Mouse (Mus musculus): Measurements from ENCODE around the gene Apbb2. TPM values are rescaled to one million over a fixed set of nuclear protein-coding genes. Genes with fewer than 3 reads are reported as not detected.

Apbb2 gene
- polyA plus RNA-seq, 1 experiment = 36.1 TPM

DNA sequence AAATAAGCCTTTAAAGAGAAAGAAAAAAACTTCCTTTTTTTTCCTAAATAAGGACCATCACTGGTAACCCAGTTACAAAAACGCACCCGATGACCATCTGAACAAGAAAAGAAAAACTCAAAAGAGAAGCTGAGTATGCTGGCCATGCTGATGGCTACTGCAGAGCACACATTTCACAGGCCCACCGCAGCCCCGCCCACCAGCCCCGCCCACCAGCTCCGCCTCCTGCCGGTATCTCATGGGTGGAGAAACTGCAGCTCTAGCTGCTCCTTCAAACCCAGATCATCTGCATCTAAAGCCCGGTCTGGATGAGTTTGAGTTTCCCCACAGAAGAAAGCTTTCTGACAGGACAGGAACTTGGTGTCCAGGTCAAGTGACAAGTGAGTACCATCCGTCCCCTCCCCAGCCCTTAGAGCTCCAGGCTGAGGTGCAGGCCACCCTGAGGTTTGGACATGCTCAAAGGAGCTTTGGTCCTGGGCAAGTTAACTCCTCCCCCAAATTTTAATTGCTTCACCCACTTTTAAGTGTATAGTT is 16.2 kb downstream of the Apbb2 start:
- 42% methylated on average over 9 of the region's 9 CpGs for WGBS
- no peak overlapping the region for H3K4me3 ChIP-seq (replicated peaks; ENCODE audit: insufficient read depth, low read depth, low read length)
- peaks cover 11% of the 10 kb centered on the region for H3K4me1 ChIP-seq (ENCODE audit: control insufficient read depth, insufficient read depth, low read length)
- no peaks in the 10 kb centered on the region for H3K27me3 ChIP-seq (ENCODE audit: control insufficient read depth, insufficient read depth, low read length)
- TF ChIP-seq CTCF (IDR thresholded peaks at IDR 0.05; ENCODE audit: borderline replicate concordance, insufficient read depth, low read depth, low read length) (no peak), POLR2A (IDR thresholded peaks at IDR 0.05; ENCODE audit: borderline replicate concordance, insufficient read depth, low read length) (no peak)
- no peak for DNase-seq
- H3K27ac ChIP-seq (ENCODE audit: insufficient read depth, low read length) = no peak overlapping the region

DNA sequence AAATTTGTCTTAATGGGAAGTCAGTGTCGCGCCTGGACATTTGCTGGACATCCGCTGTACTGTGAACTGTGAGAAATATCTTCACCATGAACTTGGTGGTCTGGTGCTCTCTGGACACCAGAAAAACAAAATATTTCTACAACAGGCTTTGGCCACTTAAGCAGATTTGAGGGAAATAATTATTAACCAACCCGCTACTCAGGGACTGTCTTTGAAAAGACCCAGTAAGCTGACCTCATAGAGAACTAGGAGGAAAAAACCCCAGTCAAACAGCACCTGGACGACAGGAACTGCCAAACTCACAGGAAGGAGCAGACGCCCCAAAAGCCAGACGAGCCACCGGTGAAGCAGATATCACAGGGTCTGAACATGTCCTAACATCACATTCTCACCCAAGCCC is 18.2 kb downstream of the Apbb2 start:
- no peak overlapping the region for H3K27ac ChIP-seq (ENCODE audit: insufficient read depth, low read length)
- peaks cover 9% of the 10 kb centered on the region for H3K4me1 ChIP-seq (ENCODE audit: control insufficient read depth, insufficient read depth, low read length)
- no peaks in the 10 kb centered on the region for H3K27me3 ChIP-seq (ENCODE audit: control insufficient read depth, insufficient read depth, low read length)
- H3K4me3 ChIP-seq (replicated peaks; ENCODE audit: insufficient read depth, low read depth, low read length) = no peak overlapping the region
- no peak for TF ChIP-seq CTCF (IDR thresholded peaks at IDR 0.05; ENCODE audit: borderline replicate concordance, insufficient read depth, low read depth, low read length)
- TF ChIP-seq POLR2A (IDR thresholded peaks at IDR 0.05; ENCODE audit: borderline replicate concordance, insufficient read depth, low read length) = no peak
- no peak for DNase-seq
- 76% methylated on average over 8 of the region's 8 CpGs for WGBS

GRCm38 (mm10) chr5:66599888-66600287 is 18.7 kb downstream of the Apbb2 start:
- DNase-seq = no peak
- H3K27me3 ChIP-seq (ENCODE audit: control insufficient read depth, insufficient read depth, low read length) = no peaks in the 10 kb centered on the region
- TF ChIP-seq POLR2A (IDR thresholded peaks at IDR 0.05; ENCODE audit: borderline replicate concordance, insufficient read depth, low read length) = no peak
- no peak for TF ChIP-seq CTCF (IDR thresholded peaks at IDR 0.05; ENCODE audit: borderline replicate concordance, insufficient read depth, low read depth, low read length)
- peaks cover 5% of the 10 kb centered on the region for H3K4me1 ChIP-seq (ENCODE audit: control insufficient read depth, insufficient read depth, low read length)
- no peak overlapping the region for H3K4me3 ChIP-seq (replicated peaks; ENCODE audit: insufficient read depth, low read depth, low read length)
- no peak overlapping the region for H3K27ac ChIP-seq (ENCODE audit: insufficient read depth, low read length)
- WGBS = 86% methylated on average over 9 of the region's 9 CpGs

- 72% methylated on average over 3 of the region's 3 CpGs for WGBS
Measured at GRCm38 (mm10) chr5:66596296-66596695, 22.3 kb downstream of the Apbb2 start.

DNA sequence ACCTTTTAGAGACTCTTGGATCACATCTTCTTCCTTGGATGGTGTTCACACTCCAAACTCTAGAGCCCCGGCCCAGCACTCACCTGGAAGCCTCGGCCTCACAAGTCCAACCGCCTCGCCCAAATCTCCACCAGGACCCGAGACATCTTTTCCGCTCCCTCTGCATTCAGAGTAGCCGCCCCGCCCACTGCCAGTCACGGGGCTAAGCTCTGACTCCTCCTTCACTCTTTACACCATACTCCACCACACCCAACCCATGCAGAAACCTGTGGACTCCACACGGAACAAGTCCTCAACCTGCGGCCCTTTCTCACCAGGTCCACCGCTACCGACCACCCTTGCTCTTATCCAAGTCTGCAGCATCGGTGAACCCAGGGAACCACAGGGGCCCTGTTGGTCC is 23.7 kb downstream of the Apbb2 start:
- 89% methylated on average over 14 of the region's 14 CpGs for WGBS
- DNase-seq = no peak
- no peak overlapping the region for H3K27ac ChIP-seq (ENCODE audit: insufficient read depth, low read length)
- no peak for TF ChIP-seq POLR2A (IDR thresholded peaks at IDR 0.05; ENCODE audit: borderline replicate concordance, insufficient read depth, low read length)
- no peak for TF ChIP-seq CTCF (IDR thresholded peaks at IDR 0.05; ENCODE audit: borderline replicate concordance, insufficient read depth, low read depth, low read length)
- H3K4me3 ChIP-seq (replicated peaks; ENCODE audit: insufficient read depth, low read depth, low read length) = no peak overlapping the region
- peaks cover 14% of the 10 kb centered on the region for H3K4me1 ChIP-seq (ENCODE audit: control insufficient read depth, insufficient read depth, low read length)
- H3K27me3 ChIP-seq (ENCODE audit: control insufficient read depth, insufficient read depth, low read length) = no peaks in the 10 kb centered on the region

More at GRCm38 (mm10) chr5:66596296-66596695, 22.3 kb downstream of the Apbb2 start:
- Histone ChIP-seq H3K4me1 (ENCODE audit: control insufficient read depth, insufficient read depth, low read length) (peaks cover 10% of the 10 kb centered on the region), H3K27me3 (ENCODE audit: control insufficient read depth, insufficient read depth, low read length) (no peaks in the 10 kb centered on the region), H3K27ac (ENCODE audit: insufficient read depth, low read length) (no peak overlapping the region), H3K4me3 (replicated peaks; ENCODE audit: insufficient read depth, low read depth, low read length) (no peak overlapping the region)
- no peak for TF ChIP-seq CTCF (IDR thresholded peaks at IDR 0.05; ENCODE audit: borderline replicate concordance, insufficient read depth, low read depth, low read length)
- no peak for TF ChIP-seq POLR2A (IDR thresholded peaks at IDR 0.05; ENCODE audit: borderline replicate concordance, insufficient read depth, low read length)
- no peak for DNase-seq

GRCm38 (mm10) chr5:66586236-66586745 is 32.3 kb downstream of the Apbb2 start:
- Histone ChIP-seq H3K27ac (ENCODE audit: insufficient read depth, low read length) (no peak overlapping the region), H3K4me1 (ENCODE audit: control insufficient read depth, insufficient read depth, low read length) (peaks cover 4% of the 10 kb centered on the region), H3K27me3 (ENCODE audit: control insufficient read depth, insufficient read depth, low read length) (no peaks in the 10 kb centered on the region), H3K4me3 (replicated peaks; ENCODE audit: insufficient read depth, low read depth, low read length) (no peak overlapping the region)
- TF ChIP-seq POLR2A (IDR thresholded peaks at IDR 0.05; ENCODE audit: borderline replicate concordance, insufficient read depth, low read length) = no peak
- no peak for TF ChIP-seq CTCF (IDR thresholded peaks at IDR 0.05; ENCODE audit: borderline replicate concordance, insufficient read depth, low read depth, low read length)
- 74% methylated on average over 6 of the region's 6 CpGs for WGBS
- no peak for DNase-seq

DNA sequence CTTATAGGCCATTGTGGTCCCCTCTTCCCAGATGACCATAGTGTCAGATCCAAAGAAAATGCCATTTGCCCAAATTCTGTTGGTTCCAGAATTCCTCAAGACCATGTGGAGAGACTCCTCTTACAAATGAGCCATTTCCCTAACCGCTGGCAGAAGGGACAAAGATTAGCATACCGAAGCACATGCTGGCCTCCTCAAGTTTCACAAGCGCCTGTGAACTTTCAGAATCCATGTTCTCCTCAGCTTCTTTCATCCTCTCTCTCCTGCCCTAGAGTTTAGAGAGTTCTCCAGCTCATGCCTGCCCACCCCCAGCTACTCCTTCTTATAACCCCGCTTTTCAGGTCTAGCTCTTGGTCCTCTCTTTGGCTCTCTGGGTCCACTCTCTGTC is 35.6 kb downstream of the Apbb2 start:
- no peaks in the 10 kb centered on the region; the same call in 1 of the 2 replicates for H3K4me1 ChIP-seq (ENCODE audit: control insufficient read depth, insufficient read depth, low read length)
- TF ChIP-seq CTCF (IDR thresholded peaks at IDR 0.05; ENCODE audit: borderline replicate concordance, insufficient read depth, low read depth, low read length) (no peak), POLR2A (IDR thresholded peaks at IDR 0.05; ENCODE audit: borderline replicate concordance, insufficient read depth, low read length) (no peak)
- H3K27me3 ChIP-seq (ENCODE audit: control insufficient read depth, insufficient read depth, low read length) = no peaks in the 10 kb centered on the region
- no peak overlapping the region for H3K4me3 ChIP-seq (replicated peaks; ENCODE audit: insufficient read depth, low read depth, low read length)
- no peak for DNase-seq
- no peak overlapping the region for H3K27ac ChIP-seq (ENCODE audit: insufficient read depth, low read length)
- WGBS = 90% methylated on average over 4 of the region's 4 CpGs

DNA sequence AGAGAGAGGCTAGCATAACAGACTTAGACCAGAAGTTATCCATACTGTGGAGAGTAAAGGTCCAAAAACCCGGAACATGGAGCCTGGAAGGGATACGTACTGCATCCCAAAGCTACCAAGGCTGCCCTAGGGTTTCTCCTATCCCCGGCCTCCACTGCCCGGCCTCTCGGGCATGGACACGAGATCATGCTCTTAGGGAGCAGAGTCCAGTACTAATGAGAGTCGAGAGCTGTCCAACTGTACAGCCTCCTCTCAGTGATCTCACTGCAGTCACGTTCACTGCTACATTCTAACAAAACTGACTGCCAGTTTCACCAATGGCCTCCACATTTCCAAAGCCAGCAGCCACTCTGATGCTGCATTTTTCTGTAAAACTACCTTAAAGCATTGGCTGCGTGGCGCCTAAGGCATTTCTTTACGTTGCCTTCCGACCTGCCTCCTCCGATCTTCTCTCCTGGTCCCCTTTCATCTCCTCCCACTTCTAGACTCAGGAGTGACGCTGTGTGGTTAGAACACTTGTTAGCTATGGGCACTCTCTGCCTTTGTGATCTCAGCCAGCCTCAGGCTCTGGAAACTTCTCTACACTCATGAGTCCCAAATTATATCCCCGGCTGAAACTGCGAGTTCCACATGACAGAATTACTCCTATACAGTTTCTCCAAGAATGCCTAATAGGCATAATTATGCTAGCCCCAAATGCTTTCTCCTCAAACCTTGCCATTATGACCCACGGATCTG is 36.1 kb downstream of the Apbb2 start:
- H3K27ac ChIP-seq (ENCODE audit: insufficient read depth, low read length) = no peak overlapping the region
- WGBS = 90% methylated on average over 17 of the region's 17 CpGs
- TF ChIP-seq POLR2A (IDR thresholded peaks at IDR 0.05; ENCODE audit: borderline replicate concordance, insufficient read depth, low read length) = no peak
- TF ChIP-seq CTCF (IDR thresholded peaks at IDR 0.05; ENCODE audit: borderline replicate concordance, insufficient read depth, low read depth, low read length) = no peak

More for the DNA sequence above, 36.1 kb downstream of the Apbb2 start:
- H3K27me3 ChIP-seq (ENCODE audit: control insufficient read depth, insufficient read depth, low read length) = no peaks in the 10 kb centered on the region
- no peak for DNase-seq
- H3K4me1 ChIP-seq (ENCODE audit: control insufficient read depth, insufficient read depth, low read length) = no peaks in the 10 kb centered on the region; the same call in 1 of the 2 replicates
- H3K4me3 ChIP-seq (replicated peaks; ENCODE audit: insufficient read depth, low read depth, low read length) = no peak overlapping the region
